Mouse (Mus musculus): ENCODE results near the gene Fuz. TPM values are rescaled to one million over a fixed set of nuclear protein-coding genes. Genes with fewer than 3 reads are reported as not detected.
A peak's percentile ranks its signal among the peaks of the same experiment; 100 is the strongest.

Fuz gene
- 28.6 and 30.7 TPM in 2 replicates for polyA plus RNA-seq (2012; rRNA removed)

DNA sequence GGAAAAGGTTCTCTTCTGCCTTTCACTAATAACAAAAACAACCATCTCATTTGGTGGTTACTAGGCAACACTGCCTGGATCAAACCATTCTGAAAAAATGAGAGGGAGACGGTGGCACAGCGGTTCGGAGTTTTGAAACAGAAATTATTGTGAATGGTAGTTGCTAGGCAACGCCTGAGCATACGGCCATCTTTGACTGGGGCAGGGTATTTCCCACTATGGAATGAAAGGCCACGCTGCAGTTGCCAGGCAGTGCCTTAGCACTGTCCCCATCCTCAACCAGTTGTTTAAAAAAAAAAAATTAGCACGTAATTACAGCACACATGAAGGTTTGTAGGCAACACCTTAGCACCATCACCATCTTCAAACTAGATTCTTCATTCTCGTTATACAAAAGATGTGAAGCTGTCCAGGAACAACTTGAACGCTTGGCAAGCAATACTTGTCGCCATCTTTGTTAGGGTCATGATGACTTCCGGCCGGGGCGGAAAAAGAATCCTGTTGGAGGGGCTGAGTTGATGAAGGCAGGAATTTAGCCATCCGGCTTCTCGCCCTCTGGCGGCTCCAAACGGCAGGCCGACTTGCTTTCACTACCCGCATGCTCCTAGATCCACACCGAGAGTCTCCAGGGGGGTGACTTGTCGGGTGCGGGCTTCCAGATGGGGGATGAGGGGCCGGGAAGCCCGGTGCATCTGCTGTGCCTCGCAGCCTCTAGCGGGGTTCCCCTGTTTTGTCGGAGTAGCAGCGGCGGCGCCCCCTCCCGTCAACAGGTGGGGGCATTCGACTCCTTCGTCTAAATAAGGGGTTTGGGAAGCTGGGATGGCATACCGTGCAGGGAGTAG, at the start of gene Fuz:
Gene Fuz, plus strand, starts transcription at position 487 of the 842 bp plus-strand sequence.
- TF ChIP-seq POLR2A (IDR thresholded peaks at IDR 0.05; ENCODE audit: extremely low read depth, insufficient read depth, low read length) (peak; percentile 81; the same call in 1 of the 2 replicates), CTCF (IDR thresholded peaks at IDR 0.05; ENCODE audit: extremely low read depth, insufficient read depth, low read length) (peak; percentile 42)
- Histone ChIP-seq H3K4me3 (ENCODE audit: insufficient read depth, low read length) (peak within 1 kb of the TSS; percentile 50), H3K4me1 (ENCODE audit: control insufficient read depth, insufficient read depth, low read length) (peaks cover 4% of the 10 kb centered on the region), H3K27ac (ENCODE audit: insufficient read depth, low read length) (peak within 1 kb of the TSS; percentile 91)

DNA sequence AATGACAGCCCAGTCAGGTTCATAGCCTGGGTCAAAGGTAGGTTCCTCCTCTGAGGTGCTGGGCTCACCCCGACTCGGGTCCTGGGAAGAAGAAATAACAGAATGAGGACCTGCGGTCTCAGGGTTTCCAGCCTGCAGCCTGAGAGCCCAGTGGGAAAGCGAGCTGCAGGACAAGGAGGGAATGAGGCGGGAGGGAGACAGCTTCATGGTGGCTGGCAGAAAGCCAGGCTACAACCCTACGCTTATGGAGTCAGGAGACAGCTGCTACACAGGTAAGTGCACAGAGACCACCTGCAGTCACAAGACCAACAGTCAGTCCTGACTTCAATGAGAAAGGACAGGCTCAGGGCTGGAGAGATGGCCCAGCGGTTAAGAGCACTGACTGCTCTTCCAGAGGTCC, 49.1 kb upstream of the Fuz start:
- H3K4me1 ChIP-seq (ENCODE audit: control insufficient read depth, insufficient read depth, low read length): peaks cover 3% of the 10 kb centered on the region
- no peak overlapping the region for H3K4me3 ChIP-seq (ENCODE audit: insufficient read depth, low read length)
- H3K27ac ChIP-seq (ENCODE audit: insufficient read depth, low read length): no peak overlapping the region
- TF ChIP-seq CTCF (IDR thresholded peaks at IDR 0.05; ENCODE audit: extremely low read depth, insufficient read depth, low read length) (no peak), POLR2A (IDR thresholded peaks at IDR 0.05; ENCODE audit: extremely low read depth, insufficient read depth, low read length) (no peak)

DNA sequence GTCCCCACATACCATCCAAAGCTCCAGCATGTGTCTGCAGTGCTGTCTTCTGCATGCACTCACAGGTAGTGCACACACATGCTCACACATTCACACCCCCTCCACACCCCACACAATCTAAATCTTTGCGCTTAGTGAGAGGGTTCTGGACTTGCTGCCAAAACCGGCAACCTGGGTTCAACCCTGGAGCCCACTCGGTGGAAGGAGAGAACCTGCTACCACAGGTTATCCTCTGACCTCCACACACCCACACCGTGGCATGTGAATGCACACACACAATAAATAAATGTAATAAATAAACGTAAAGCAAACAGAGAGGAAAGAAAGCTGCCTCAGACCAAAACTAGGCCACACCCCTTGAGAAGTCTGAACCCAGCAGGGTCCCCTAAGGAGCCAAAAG, 48.1 kb upstream of the Fuz start:
- no peak overlapping the region for H3K27ac ChIP-seq (ENCODE audit: insufficient read depth, low read length)

DNA sequence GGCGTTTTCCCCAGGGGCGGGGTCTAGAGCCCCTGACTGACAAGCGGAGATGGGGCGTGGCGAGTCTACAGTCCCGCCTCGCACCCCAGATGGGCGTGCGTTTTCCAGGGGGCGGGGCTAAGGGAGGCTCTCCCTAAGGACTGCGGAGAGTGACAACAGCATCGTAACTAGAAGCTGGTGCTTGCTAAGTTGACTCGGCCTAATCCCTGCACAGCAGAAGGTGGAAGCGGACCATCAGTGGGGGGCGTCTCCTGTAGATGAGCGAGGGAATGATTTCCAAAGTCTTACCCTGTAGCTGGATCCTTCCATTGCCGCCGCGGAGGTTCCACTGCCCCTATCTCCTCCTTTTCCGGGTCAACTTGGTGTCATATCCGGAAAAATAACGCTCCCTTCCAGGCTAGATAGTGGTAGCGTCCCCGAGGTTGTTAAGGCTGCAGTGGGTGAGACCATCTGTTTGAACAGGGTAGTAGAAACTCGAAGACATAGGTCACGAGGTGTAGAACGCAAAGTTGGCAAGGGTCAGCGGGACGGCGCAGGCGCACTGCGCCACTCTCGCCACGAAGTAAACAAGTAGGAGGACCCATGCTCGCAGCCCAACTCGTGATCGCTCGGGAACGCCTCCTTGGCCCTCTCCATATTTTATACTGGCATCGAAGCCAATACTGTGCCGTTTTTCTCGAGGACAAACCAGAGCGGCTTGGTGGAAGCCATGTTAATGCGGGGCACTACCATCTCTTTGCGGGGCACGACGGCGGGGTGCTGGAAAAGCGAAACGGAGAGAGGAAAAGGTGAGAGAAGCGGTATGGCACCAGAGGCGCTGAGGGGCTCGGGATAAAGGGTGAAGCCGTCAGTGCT, 47.1 kb upstream of the Fuz start, which contains the start of the genes Akt1s1 and Tbc1d17:
Gene Akt1s1, plus strand, starts transcription at position 431 of the 855 bp plus-strand sequence.
Gene Tbc1d17, minus strand, starts transcription at position 519 of the 855 bp plus-strand sequence.
- Histone ChIP-seq H3K4me3 (ENCODE audit: insufficient read depth, low read length) (peak within 1 kb of the TSS; percentile 45), H3K4me1 (ENCODE audit: control insufficient read depth, insufficient read depth, low read length) (peaks cover 3% of the 10 kb centered on the region), H3K27ac (ENCODE audit: insufficient read depth, low read length) (peak within 1 kb of the TSS; percentile 87)
- TF ChIP-seq POLR2A (IDR thresholded peaks at IDR 0.05; ENCODE audit: extremely low read depth, insufficient read depth, low read length) (peak; percentile 87), CTCF (IDR thresholded peaks at IDR 0.05; ENCODE audit: extremely low read depth, insufficient read depth, low read length) (no peak)

More for the DNA sequence above, 48.1 kb upstream of the Fuz start:
- TF ChIP-seq CTCF (IDR thresholded peaks at IDR 0.05; ENCODE audit: extremely low read depth, insufficient read depth, low read length): no peak
- no peak for TF ChIP-seq POLR2A (IDR thresholded peaks at IDR 0.05; ENCODE audit: extremely low read depth, insufficient read depth, low read length)
- Histone ChIP-seq H3K4me1 (ENCODE audit: control insufficient read depth, insufficient read depth, low read length) (peaks cover 3% of the 10 kb centered on the region), H3K4me3 (ENCODE audit: insufficient read depth, low read length) (peak overlapping the region; percentile 45)

GRCm38 (mm10) chr7:44849416-44850111, 46.3 kb upstream of the Fuz start:
- Histone ChIP-seq H3K4me1 (ENCODE audit: control insufficient read depth, insufficient read depth, low read length) (peaks cover 3% of the 10 kb centered on the region), H3K27ac (ENCODE audit: insufficient read depth, low read length) (peak overlapping the region; percentile 87), H3K4me3 (ENCODE audit: insufficient read depth, low read length) (peak overlapping the region; percentile 45)
- no peak for TF ChIP-seq CTCF (IDR thresholded peaks at IDR 0.05; ENCODE audit: extremely low read depth, insufficient read depth, low read length)
- peak; percentile 79 for TF ChIP-seq POLR2A (IDR thresholded peaks at IDR 0.05; ENCODE audit: extremely low read depth, insufficient read depth, low read length)

DNA sequence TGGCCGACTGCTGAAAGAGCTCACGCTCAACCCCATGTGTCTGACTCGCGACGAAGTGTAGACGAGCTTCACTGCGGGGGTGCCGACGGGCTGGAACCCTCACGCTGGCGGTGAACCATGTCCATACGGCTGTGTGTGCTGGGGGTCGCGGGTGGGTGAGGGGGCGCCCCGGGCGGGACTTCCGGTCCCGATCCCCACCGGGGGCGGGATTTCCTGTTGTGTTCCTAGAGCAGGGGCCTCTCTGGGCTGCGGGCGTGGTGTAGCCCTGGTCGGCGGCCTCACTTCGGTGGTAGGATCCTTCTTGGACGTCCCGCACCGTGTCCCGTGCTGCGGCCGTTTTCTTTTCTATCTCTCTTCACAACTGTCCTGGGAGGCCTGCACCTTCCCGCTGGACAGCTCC, 45.7 kb upstream of the Fuz start:
- Histone ChIP-seq H3K4me1 (ENCODE audit: control insufficient read depth, insufficient read depth, low read length) (peaks cover 3% of the 10 kb centered on the region), H3K27ac (ENCODE audit: insufficient read depth, low read length) (peak overlapping the region; percentile 87), H3K4me3 (ENCODE audit: insufficient read depth, low read length) (peak overlapping the region; percentile 45)
- peak; percentile 44; the same call in 1 of the 2 replicates for TF ChIP-seq POLR2A (IDR thresholded peaks at IDR 0.05; ENCODE audit: extremely low read depth, insufficient read depth, low read length)
- TF ChIP-seq CTCF (IDR thresholded peaks at IDR 0.05; ENCODE audit: extremely low read depth, insufficient read depth, low read length): no peak

DNA sequence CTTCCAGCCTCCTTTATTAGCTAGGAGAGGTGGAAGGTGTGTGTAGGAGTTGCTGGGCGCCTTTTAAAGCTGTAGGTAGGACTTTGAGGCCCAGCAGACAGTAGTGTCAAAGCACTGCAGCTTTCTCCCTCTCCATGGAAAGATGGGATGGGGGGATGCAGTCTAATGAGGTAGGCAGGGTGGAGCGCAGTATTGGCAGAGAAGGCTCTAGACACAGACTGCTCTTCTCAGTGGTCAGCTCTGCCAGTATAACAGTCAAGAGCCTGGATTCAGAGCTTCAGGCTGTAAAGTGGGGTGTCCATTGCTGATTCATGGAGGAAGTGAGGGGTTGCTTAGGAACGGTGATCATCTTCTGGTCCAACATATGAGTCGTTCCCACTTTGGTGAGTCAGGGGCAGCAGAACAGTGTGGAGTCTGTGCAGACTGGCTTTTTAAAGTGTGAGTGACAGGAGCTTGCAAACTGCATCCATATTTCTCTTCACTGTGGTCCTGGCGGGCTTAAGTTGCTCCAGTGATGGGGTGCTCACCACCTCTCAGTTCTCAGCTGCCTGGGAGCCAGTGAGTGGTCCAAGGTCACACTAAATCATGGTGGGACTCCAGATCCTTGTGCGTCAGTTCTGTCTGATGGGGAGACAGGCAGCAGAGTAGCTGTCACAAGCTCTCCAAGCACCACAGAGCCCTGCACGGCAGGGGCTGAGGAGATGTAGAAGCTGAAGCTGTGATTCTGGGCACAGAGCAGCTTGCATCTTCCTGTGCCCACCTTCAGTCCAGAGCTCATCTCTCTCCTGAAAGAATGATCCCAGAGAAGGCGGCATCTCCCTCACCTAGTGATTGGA, 44.9 kb upstream of the Fuz start:
- peaks cover 3% of the 10 kb centered on the region for H3K4me1 ChIP-seq (ENCODE audit: control insufficient read depth, insufficient read depth, low read length)
- H3K4me3 ChIP-seq (ENCODE audit: insufficient read depth, low read length): peak overlapping the region; percentile 45
- peak overlapping the region; percentile 70 for H3K27ac ChIP-seq (ENCODE audit: insufficient read depth, low read length)
- TF ChIP-seq CTCF (IDR thresholded peaks at IDR 0.05; ENCODE audit: extremely low read depth, insufficient read depth, low read length) (no peak), POLR2A (IDR thresholded peaks at IDR 0.05; ENCODE audit: extremely low read depth, insufficient read depth, low read length) (no peak)

DNA sequence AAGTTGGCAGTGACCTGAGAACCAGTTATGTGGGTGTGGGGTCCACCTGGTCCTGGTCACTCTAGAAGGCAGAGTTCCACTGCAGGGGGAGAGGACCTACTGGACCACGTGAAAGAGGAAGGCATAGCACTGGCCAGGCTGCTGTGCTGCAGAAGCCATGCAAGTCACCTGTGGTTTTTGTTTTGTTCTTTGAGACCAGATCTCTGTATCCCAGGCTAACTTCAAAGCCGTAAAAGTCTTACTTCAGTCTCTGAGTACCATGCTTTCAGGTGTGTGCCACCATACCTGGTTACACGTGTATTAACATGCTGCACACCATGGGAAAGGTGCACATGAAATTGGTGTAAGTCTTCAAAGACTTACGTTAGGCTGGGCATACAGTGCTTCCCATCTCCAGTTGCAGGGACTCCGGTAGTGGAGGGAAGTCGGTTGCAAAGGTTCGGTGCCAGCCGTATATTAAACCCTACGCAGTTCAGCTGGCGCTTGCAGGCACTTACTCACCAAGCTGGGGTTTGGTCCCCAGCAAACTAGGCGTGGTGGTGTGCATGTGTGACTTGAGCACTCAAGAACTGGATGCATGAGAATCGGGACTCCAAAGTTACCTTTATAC, 44.1 kb upstream of the Fuz start:
- Histone ChIP-seq H3K4me1 (ENCODE audit: control insufficient read depth, insufficient read depth, low read length) (peaks cover 3% of the 10 kb centered on the region), H3K27ac (ENCODE audit: insufficient read depth, low read length) (no peak overlapping the region), H3K4me3 (ENCODE audit: insufficient read depth, low read length) (no peak overlapping the region)
- TF ChIP-seq POLR2A (IDR thresholded peaks at IDR 0.05; ENCODE audit: extremely low read depth, insufficient read depth, low read length) (no peak), CTCF (IDR thresholded peaks at IDR 0.05; ENCODE audit: extremely low read depth, insufficient read depth, low read length) (no peak)

Measured in cortical plate, adult 2 months (tissue).